Mouse (Mus musculus): ENCODE data around the gene Gstt4.

GRCm38 (mm10) chr10:75790773-75791172 lies 31.6 kb downstream of the Gstt4 start:
- TF ChIP-seq POLR2A (IDR thresholded peaks at IDR 0.05; ENCODE audit: insufficient read depth, low read depth, low read length) (no peak), CTCF (IDR thresholded peaks at IDR 0.05; ENCODE audit: insufficient read depth, low read depth, low read length) (no peak)
